Mouse (Mus musculus) liver, postnatal 0 days (tissue): ENCODE measurements around the gene Cnbd2. TPM values are rescaled to one million over a fixed set of nuclear protein-coding genes. Genes with fewer than 3 reads are reported as not detected.

ENCODE experiments used
- ATAC-seq: fragments of 200-750 bp; cut with Nextera tagmentation; 2 replicates; pipeline ENCODE4 v1.8.0; 2017; ENCODE audit warnings: mild to moderate bottlenecking, moderate library complexity
- DNase-seq: peaks from one replicate; pipeline ENCODE4 v3.0.0-alpha.2; 2016
- H3K27ac ChIP-seq: fragments of 300-500 bp; sonication (generic); 2 replicates; pipeline ENCODE4 v1.5.1; 2014; ENCODE audit warnings: antibody characterized with exemption, moderate library complexity, mild to moderate bottlenecking, low read depth
- H3K27me3 ChIP-seq: fragments of 300-500 bp; sonication (generic); 2 replicates; pipeline ENCODE4 v1.6.1; 2014; ENCODE audit warnings: low read length, control low read depth, mixed read lengths; ENCODE audit not compliant: insufficient read depth
- H3K36me3 ChIP-seq: fragments of 300-500 bp; sonication (generic); replicated peaks from 2 replicates; pipeline ENCODE4 v1.6.1; 2014; ENCODE audit warnings: mild to moderate bottlenecking, control low read depth, low read length, moderate library complexity, mixed read lengths; ENCODE audit not compliant: insufficient read depth
- H3K4me1 ChIP-seq: fragments of 300-500 bp; sonication (generic); 2 replicates; pipeline ENCODE4 v1.6.1; 2014; ENCODE audit warnings: antibody characterized with exemption, mild to moderate bottlenecking, control low read depth; ENCODE audit not compliant: insufficient read depth
- H3K4me2 ChIP-seq: fragments of 300-500 bp; sonication (generic); 2 replicates; pipeline ENCODE4 v1.6.1; 2014; ENCODE audit warnings: low read depth, mild to moderate bottlenecking, low read length, moderate library complexity, mixed read lengths
- H3K4me3 ChIP-seq: fragments of 300-500 bp; sonication (generic); 2 replicates; pipeline ENCODE4 v1.5.1; 2014; ENCODE audit warnings: low read depth, low read length
- H3K9ac ChIP-seq: fragments of 300-500 bp; sonication (generic); replicated peaks from 2 replicates; pipeline ENCODE4 v1.6.1; 2014; ENCODE audit warnings: mild to moderate bottlenecking, moderate library complexity
- H3K9me3 ChIP-seq: fragments of 300-500 bp; sonication (generic); 2 replicates; pipeline ENCODE4 v1.6.1; 2016; ENCODE audit warnings: mild to moderate bottlenecking, control low read depth, low read length, mixed read lengths
- CTCF ChIP-seq: sonication (generic); IDR thresholded peaks from 2 replicates; pipeline ENCODE4 v1.5.1; 2016; ENCODE audit warnings: antibody characterized with exemption, low read depth
- EP300 ChIP-seq: IDR thresholded peaks from 2 replicates; pipeline ENCODE4 v1.6.1; 2016; ENCODE audit warnings: antibody characterized with exemption, low read depth, mild to moderate bottlenecking
- WGBS: fragments of 180-500 bp; shearing (Covaris S2); extraction: QIAGEN DNeasy Blood & Tissue Kit; methylation state at CpG from one replicate; pipeline ENCODE4 v1.1.7; 2014; ENCODE audit not compliant: insufficient replicate concordance; 5-methylcytosine and 5-hydroxymethylcytosine counted together
- polyA plus RNA-seq: library from polyadenylated mRNA; unstranded; fragments of >200 nt; fragmentation: Nextera tagmentation; extraction: Ambion mirVana; gene quantifications from 2 replicates; pipeline ENCODE4 v1.2.1, GENCODE M21; 2015

Gene Cnbd2
- polyA plus RNA-seq, 1 experiment from 2014 or later = 4.0 TPM

- TF ChIP-seq EP300 (no peak), CTCF (peak; percentile 49)
- ATAC-seq (no peak), DNase-seq (no peak)
- H3K27ac ChIP-seq = no peak overlapping the region
- no peaks in the 10 kb centered on the region for H3K27me3 ChIP-seq
- no peak overlapping the region for H3K4me2 ChIP-seq
- no peaks in the 10 kb centered on the region for H3K9me3 ChIP-seq
- no peak overlapping the region for H3K9ac ChIP-seq
- H3K4me3 ChIP-seq = no peak overlapping the region
- H3K36me3 ChIP-seq = no peaks in the 10 kb centered on the region
- WGBS = 65% methylated on average over 8 of the region's 8 CpGs
- H3K4me1 ChIP-seq = no peaks in the 10 kb centered on the region
Measured at GRCm38 (mm10) chr2:156352413-156353165, 40.5 kb downstream of the Cnbd2 start.

DNA sequence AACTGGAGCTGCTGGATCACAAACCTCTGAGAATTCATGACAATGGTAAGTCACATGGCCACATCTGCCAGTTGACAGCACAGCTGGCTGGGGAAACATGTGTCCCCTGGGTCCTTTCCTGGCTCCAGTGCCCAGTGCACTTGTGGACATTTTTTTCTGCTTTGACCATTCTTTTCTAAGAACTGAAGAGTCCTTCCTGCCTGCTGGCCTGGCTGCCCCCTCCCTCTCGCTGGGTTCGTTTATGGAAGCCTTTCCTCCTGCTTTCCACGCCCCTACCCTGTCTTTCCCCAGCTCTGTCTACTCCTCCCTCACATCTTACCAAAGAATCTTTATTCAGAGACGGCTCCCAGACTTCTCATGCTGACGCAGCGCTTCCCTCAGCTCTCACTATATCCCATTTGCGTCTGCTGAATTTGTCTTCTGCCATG lies 41.2 kb downstream of the Cnbd2 start:
- Histone ChIP-seq H3K4me1 (no peaks in the 10 kb centered on the region), H3K4me2 (no peak overlapping the region), H3K4me3 (no peak overlapping the region), H3K9ac (no peak overlapping the region), H3K9me3 (no peaks in the 10 kb centered on the region), H3K36me3 (no peaks in the 10 kb centered on the region), H3K27me3 (no peaks in the 10 kb centered on the region), H3K27ac (no peak overlapping the region)
- 43% methylated on average over 7 of the region's 7 CpGs for WGBS
- TF ChIP-seq CTCF (no peak), EP300 (no peak)
- DNase-seq (no peak), ATAC-seq (no peak)

DNA sequence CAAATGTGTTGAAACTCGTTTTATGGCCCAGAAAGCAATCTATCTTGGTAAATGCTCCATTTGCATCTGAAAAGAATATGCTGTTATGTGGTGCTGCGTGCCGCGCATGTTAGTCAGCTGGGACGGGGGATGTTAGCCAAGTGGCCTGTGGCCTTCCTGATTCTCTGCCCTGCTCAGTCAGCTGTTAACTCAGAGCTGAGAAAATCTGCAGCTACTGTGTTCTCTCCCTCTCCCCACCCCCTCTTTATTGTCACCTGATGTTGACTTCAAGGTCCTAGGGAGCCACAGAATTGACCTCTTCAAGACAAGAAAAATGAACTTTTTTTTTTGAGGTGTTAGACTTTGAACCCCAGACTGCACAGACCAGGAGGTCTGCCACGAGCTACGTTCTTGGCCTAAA lies 43.9 kb downstream of the Cnbd2 start:
- no peaks in the 10 kb centered on the region for H3K36me3 ChIP-seq
- TF ChIP-seq CTCF (no peak), EP300 (no peak)
- no peaks in the 10 kb centered on the region for H3K9me3 ChIP-seq
- no peaks in the 10 kb centered on the region for H3K27me3 ChIP-seq
- H3K27ac ChIP-seq = no peak overlapping the region
- 69% methylated on average over 7 of the region's 7 CpGs for WGBS
- H3K9ac ChIP-seq = no peak overlapping the region
- H3K4me2 ChIP-seq = no peak overlapping the region
- ATAC-seq (no peak), DNase-seq (no peak)
- H3K4me3 ChIP-seq = no peak overlapping the region
- H3K4me1 ChIP-seq = no peaks in the 10 kb centered on the region

DNA sequence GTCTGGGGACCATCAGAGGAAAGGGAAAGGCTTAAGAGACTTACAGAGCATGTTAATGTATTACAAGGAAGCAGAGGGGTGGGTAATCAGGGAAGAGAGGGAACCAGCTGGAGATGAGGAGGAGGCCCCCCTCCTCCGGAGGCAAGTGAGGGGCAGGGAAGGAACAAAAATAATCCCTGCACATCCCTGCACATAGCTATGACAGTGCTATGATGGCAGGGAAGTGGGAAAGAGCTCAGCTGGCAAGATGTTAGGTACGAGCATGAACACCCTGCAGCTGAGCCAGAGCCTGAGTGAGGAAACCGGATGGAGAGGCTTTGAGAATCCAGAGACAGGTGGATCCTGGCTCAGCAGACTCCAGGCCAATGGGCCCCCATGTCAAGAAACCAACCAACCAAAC lies 56.4 kb downstream of the Cnbd2 start:
- 66% methylated on average over 3 of the region's 3 CpGs for WGBS
- DNase-seq (no peak), ATAC-seq (no peak)
- H3K9ac ChIP-seq = no peak overlapping the region
- no peaks in the 10 kb centered on the region for H3K36me3 ChIP-seq
- H3K4me3 ChIP-seq = no peak overlapping the region
- no peak overlapping the region for H3K27ac ChIP-seq
- H3K27me3 ChIP-seq = no peaks in the 10 kb centered on the region
- TF ChIP-seq EP300 (no peak), CTCF (no peak)
- H3K4me2 ChIP-seq = no peak overlapping the region
- no peaks in the 10 kb centered on the region for H3K4me1 ChIP-seq
- H3K9me3 ChIP-seq = no peaks in the 10 kb centered on the region

DNA sequence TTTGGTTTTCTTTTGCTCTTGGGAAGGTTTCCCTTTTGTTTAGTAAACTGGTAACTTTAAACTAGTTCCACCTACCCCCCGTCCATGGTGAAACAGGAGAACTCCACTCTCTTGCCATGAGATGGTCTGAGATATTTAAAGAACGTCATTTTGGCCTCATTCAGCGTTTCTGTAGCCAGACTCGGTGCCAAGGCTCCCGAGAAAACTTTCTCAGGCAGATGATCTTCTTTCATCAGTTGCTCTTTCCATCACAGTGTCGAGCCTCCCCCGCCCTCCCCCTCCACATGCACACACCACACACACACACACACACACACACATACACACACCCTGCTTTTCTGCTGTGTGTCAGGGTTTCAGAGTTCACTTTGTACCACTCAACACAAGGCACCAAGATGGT lies 58.8 kb downstream of the Cnbd2 start:
- Histone ChIP-seq H3K4me3 (no peak overlapping the region), H3K27ac (no peak overlapping the region), H3K36me3 (no peaks in the 10 kb centered on the region), H3K4me1 (no peaks in the 10 kb centered on the region), H3K27me3 (no peaks in the 10 kb centered on the region), H3K9ac (no peak overlapping the region), H3K9me3 (no peaks in the 10 kb centered on the region), H3K4me2 (no peak overlapping the region)
- 71% methylated on average over 7 of the region's 7 CpGs for WGBS
- ATAC-seq = no peak
- TF ChIP-seq CTCF (no peak), EP300 (no peak)
- no peak for DNase-seq

DNA sequence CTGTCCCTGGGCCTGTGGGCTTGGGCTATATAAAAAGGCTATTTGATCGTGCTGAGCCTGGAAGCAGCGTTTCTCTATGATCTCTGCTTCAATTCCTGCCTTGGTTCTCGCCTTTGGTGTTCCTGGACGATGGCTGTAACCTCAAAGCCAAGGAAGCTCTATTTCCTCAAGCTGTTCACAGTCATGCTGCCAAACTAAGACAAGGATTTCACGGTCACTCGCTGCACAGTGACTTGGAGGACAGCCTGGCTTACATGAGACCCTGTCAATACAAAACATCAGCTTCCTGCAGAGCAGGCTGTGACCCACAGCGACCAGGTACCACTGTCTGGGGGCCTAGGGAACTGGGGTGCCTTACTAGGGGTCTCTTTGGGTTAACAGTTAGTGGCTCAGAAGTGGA lies 64.9 kb downstream of the Cnbd2 start:
- Histone ChIP-seq H3K9me3 (no peaks in the 10 kb centered on the region), H3K4me1 (no peaks in the 10 kb centered on the region), H3K9ac (no peak overlapping the region), H3K4me3 (no peak overlapping the region), H3K27ac (no peak overlapping the region), H3K27me3 (no peaks in the 10 kb centered on the region), H3K4me2 (no peak overlapping the region), H3K36me3 (no peaks in the 10 kb centered on the region)
- DNase-seq (no peak), ATAC-seq (no peak)
- WGBS = 77% methylated on average over 7 of the region's 7 CpGs
- no peak for TF ChIP-seq CTCF
- TF ChIP-seq EP300 = no peak
